Mouse (Mus musculus): Measurements from ENCODE around the gene Cdk14.

Gene Cdk14

DNA sequence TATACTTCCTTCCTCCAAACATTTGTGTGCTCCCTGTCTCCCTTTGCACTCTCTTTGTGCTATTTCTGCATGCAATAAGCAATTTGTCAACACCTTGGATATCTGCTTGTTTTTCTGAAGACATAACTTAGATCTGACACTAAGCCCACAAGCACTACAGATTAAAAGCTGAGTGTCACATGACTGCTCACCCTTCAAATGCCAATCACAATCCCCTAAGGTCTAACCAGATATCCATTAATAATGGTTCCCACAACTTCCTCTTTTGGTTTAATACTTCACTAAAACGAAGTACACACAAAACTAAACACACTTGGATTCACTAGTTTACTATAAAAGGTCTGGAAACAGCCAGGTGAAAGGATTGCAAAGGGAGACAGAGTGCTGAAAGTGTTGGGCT lies 348.6 kb downstream of the Cdk14 start:
- no peak for DNase-seq (ENCODE audit: low spot score in 2 of 2)

DNA sequence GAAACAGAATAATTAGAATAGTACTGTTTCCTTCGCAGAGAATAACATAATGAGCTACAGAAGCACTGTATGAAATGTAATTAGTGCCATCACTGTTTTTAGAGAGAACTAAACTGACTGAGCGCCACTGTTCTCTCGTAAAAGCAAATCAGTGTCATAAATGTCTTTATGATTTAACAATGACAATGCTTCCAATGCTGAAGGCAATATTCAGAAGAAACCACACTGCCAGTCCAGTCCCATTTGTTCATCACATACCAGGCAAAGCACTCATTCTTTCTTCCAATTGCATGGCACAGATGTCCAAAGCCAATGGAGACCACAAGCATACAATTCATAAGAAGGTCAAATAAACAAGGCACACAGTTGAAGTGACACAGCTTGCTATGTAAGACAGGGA lies 355.4 kb downstream of the Cdk14 start:
- DNase-seq (ENCODE audit: low spot score in 2 of 2), result no peak

- DNase-seq (ENCODE audit: low spot score in 2 of 2), result no peak
These were observed 363.8 kb downstream of the Cdk14 start for GRCm38 (mm10) chr5:5056102-5056883.

GRCm38 (mm10) chr5:5055494-5055893 lies 364.6 kb downstream of the Cdk14 start:
- DNase-seq (ENCODE audit: low spot score in 2 of 2), result no peak

DNA sequence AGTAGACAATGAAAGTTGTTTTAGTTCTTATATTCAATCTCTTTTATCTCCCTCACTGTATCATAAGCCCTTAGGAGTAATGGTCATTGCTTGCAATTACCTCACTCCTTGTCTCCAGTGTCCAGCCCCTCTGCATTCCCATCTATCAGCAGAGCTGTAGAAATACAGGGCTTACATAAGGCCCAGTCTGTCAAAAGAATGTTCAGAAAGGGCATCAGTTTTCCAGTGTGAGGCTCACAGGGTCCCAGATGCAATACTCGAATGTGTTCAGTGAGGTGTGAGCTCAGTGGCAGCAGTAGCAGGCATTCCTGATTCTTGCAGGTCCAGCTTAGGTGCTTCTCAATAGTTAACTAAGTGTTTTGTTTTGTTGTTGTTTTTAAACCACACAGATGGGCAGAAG lies 365.8 kb downstream of the Cdk14 start:
- no peak for DNase-seq (ENCODE audit: low spot score in 2 of 2)

DNA sequence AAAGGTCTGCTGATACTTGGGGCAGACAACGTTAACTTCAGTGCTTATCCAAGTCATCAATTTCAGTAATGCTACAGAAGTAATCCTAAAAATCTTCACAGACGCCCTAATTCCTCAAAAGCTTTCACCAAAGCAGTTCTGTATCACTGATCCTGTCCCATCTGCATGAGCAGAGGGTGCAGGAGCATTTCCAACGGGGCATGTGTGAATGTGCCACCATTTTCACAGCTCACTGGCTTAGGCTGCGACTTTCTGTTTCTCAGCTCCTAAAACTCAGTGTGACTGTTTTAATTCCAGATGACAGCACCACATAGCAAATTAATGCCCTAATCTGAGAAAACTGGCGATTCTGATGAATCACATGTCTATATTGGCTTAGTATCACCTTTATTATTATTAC lies 375.8 kb downstream of the Cdk14 start:
- DNase-seq (ENCODE audit: low spot score in 2 of 2), result no peak

GRCm38 (mm10) chr5:5042735-5043134 lies 377.4 kb downstream of the Cdk14 start:
- DNase-seq (ENCODE audit: low spot score in 2 of 2), result no peak

DNA sequence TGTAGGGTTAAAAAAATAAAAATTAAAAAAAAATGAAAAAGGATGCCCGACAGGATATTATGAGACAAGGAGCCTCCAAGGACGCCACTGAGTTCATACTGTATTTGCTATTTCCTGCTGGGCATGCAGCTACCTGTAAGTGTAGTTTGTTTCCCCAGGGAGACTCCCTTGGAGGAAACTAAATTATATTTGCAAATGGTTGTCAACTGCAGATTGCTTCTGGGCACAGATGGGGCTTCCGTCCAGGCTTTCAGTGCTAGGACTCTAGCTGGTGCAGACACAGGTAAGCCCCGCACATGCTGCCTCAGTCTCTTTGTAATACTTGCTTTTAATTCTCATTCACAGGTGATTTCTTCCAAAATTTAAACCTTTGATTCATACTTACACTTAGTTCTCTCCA lies 378.6 kb downstream of the Cdk14 start:
- DNase-seq (ENCODE audit: low spot score in 2 of 2), result no peak

GRCm38 (mm10) chr5:5039700-5040284 lies 380.3 kb downstream of the Cdk14 start:
- no peak for DNase-seq (ENCODE audit: low spot score in 2 of 2)

DNA sequence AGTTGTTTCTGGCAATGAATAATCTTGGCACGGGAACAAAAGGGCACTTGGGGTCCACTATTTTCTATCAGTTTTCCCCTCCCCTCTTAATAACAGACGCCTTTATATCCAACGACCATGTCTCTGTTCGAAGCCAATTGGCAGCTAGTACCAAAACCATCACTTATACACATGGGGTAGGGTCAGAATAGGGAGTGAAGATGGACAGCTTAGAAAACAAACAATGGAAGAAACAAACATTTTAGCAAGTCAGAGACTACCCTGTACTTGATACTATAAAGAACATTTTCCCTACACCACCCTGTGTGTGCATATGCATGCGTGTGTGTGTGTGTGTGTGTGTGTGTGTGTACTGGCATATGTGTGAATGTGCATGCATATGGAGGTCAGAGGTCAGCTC lies 386.7 kb downstream of the Cdk14 start:
- no peak for DNase-seq (ENCODE audit: low spot score in 2 of 2)

DNA sequence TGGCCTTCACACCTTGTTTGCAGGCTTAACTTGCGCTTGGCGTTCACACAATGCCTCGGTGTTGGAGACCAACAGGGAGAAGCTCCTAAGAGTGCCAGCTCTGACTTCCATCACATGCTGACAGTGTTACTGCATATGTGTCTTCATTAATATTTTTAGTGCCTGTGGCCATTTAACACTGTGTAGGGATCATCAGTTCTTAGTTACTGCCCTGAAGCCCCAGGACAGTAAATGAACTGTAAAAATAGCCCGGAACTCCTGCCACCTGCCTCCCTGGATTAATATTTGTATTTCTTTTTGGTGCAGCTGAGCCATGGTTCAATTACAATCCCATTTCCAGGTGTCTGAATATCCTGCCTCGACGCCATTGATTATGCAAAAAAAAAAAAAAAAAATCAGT lies 387.3 kb downstream of the Cdk14 start:
- DNase-seq (ENCODE audit: low spot score in 2 of 2), result no peak

- DNase-seq (ENCODE audit: low spot score in 2 of 2), result no peak
These were observed 387.7 kb downstream of the Cdk14 start for GRCm38 (mm10) chr5:5032446-5032845.

DNA sequence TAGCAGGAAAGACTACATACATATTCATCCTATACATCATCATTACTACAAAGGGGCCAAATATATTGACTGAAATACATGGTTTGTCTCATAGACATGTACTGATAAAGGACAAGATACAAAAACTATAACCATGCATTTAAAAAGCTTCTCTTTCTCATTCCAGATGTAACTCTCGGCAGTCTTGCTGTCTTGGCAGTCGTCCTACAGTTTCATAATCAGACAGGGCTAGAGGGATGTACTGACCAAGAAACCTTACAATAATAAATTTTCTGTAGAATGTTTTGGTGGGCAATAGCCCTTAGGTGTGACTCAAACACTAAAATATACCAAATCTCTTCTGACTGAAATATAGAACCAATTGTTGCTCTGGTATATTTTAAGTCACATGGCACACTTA lies 389.7 kb downstream of the Cdk14 start:
- DNase-seq (ENCODE audit: low spot score in 2 of 2), result no peak

DNA sequence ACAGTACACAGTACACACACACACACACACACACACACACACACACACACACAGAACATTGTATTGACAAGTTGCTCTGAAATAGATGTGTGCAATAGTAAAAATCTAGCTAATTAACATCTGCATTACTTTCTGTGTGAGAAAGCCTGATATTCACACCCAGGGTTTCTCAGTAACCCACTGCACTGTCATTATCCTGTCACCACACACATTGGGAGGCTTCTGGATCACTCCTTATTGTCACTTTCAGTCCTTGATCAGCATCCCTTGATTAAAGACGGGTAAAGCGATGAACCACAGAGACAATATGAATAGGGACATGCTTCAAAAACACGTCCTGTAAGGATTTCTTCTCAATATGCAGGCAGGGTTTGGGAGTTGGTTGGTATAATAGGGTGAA lies 401.2 kb downstream of the Cdk14 start:
- no peak for DNase-seq (ENCODE audit: low spot score in 2 of 2)

DNA sequence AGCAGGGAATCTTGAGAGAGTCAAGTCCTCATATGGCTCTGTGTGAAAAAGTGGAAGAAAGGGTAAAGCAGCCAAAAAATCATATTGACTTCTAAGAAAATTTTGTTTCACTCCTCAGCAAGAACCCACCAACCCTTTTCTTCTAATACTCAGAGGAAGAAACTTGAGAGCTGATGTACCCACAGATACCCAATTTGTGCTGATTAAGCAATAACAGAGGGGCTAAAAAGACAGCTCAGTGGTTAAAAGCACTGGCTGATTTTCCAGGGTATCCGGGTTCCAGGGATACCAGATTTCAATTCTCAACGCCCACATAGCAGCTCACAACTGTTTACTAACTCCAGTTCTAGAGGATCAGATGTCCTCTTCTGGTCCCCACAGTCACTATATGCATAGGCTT lies 401.9 kb downstream of the Cdk14 start:
- DNase-seq (ENCODE audit: low spot score in 2 of 2), result no peak

GRCm38 (mm10) chr5:5013783-5014182 lies 406.3 kb downstream of the Cdk14 start:
- DNase-seq (ENCODE audit: low spot score in 2 of 2), result no peak

DNA sequence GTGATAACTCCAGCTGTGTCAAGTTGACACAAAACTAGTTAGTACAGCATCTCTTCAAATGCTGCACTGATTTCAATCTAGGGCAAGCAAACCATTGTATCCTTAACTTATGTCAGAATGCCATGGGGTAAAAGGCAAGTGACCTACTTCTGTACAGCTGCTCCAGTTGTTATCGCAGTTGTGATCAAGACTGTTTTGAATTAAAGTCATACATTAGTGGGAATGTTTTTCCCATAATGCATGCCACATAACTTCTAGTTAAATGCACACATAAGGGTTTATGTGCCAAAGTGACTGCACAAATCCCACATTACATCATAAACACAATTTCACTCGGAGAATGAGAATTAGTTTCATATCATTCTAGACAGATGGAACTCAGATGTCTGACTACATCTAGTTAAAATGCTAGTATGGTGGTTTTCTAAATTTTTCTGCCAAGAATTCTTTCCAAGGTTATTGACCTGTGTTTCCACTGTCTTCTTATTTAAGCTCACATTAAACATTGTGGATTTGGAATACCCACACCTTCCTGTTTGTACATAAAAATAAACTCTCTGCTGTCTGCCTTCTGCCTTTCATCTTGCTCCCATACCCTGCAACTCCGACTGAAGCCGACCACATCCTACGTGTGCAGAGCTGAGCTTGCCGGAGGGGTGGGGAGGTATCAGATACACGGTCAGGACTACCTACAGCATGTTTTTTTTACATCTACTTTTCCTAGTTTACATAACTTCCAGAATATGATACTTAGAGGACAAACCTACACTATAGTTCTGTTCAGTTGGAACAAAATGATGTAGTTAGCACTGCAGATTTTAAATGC lies 407.4 kb downstream of the Cdk14 start:
- DNase-seq (ENCODE audit: low spot score in 2 of 2), result no peak

- no peak for DNase-seq (ENCODE audit: low spot score in 2 of 2)
These were observed 411.9 kb downstream of the Cdk14 start for GRCm38 (mm10) chr5:5008153-5008745.

- DNase-seq (ENCODE audit: low spot score in 2 of 2), result no peak
These were observed 412.5 kb downstream of the Cdk14 start for GRCm38 (mm10) chr5:5007489-5008152.

- no peak for DNase-seq (ENCODE audit: low spot score in 2 of 2)
These were observed 414.5 kb downstream of the Cdk14 start for GRCm38 (mm10) chr5:5005633-5006032.

GRCm38 (mm10) chr5:5004740-5005139 lies 415.4 kb downstream of the Cdk14 start:
- DNase-seq (ENCODE audit: low spot score in 2 of 2), result no peak

- DNase-seq (ENCODE audit: low spot score in 2 of 2), result peak in 1 of 2 experiments; percentile 15
These were observed 426.9 kb downstream of the Cdk14 start for GRCm38 (mm10) chr5:4993192-4993601.
